Mouse (Mus musculus) embryo, embryonic 11.5 days (tissue): ENCODE results near the gene Gm45194.

ENCODE experiments used
- DNase-seq: peaks from one replicate; pipeline ENCODE4 v3.0.0-alpha.2; 2012; ENCODE audit warnings: low read depth, low spot score

Gene Gm45194

GRCm38 (mm10) chrX:111891089-111891488 is at the start of gene Gm45194:
Gm45194 (plus strand) TSS chrX:111891389.
- DNase-seq: no peak

GRCm38 (mm10) chrX:111855878-111856277 is 35.3 kb upstream of the Gm45194 start:
- no peak for DNase-seq

- no peak for DNase-seq
Observed at GRCm38 (mm10) chrX:111881251-111881650, 9.9 kb upstream of the Gm45194 start.

- DNase-seq: no peak
Observed at GRCm38 (mm10) chrX:111894321-111895050, 3.3 kb downstream of the Gm45194 start.

- DNase-seq: no peak
Observed at GRCm38 (mm10) chrX:111895084-111895779, 4.0 kb downstream of the Gm45194 start.

GRCm38 (mm10) chrX:111917422-111917821 is 26.2 kb downstream of the Gm45194 start:
- no peak for DNase-seq

GRCm38 (mm10) chrX:111960909-111961308 is 69.7 kb downstream of the Gm45194 start:
- no peak for DNase-seq

GRCm38 (mm10) chrX:111999661-112000060 is 108.5 kb downstream of the Gm45194 start:
- DNase-seq: no peak

- no peak for DNase-seq
Observed at GRCm38 (mm10) chrX:112010707-112011106, 119.5 kb downstream of the Gm45194 start, which contains the start of gene Tex16. Tex16 (plus strand) TSS chrX:112011007.

GRCm38 (mm10) chrX:112238749-112239148 is 347.6 kb downstream of the Gm45194 start, which contains the start of gene 4933403O08Rik:
4933403O08Rik (plus strand) TSS chrX:112239049.
- no peak for DNase-seq

GRCm38 (mm10) chrX:112242916-112243315 is 351.7 kb downstream of the Gm45194 start:
- no peak for DNase-seq

GRCm38 (mm10) chrX:112255513-112255912 is 364.3 kb downstream of the Gm45194 start:
- no peak for DNase-seq

- DNase-seq: no peak
Observed at GRCm38 (mm10) chrX:112273550-112273949, 382.4 kb downstream of the Gm45194 start.
